Mouse (Mus musculus): ENCODE data around the gene Angptl2.

DNA sequence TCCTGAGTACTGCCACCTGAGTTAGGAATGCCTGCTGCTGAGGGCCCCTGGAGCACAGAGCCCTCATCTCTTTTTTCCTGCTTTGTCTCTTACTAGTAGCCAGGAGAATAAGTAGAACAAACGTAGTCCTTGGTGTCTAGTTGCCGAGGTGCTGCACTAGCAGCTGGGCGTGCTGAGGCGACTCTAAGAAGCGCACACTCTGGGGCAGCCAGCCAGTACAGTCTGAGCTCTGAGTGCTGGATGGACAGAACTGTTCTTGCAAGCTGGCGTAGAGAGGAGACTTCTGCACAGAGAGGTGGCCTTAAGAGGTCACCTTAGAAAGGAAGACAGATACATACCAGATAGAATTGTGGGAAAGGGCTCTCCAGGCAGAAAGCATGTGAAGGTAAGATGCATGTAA lies 4.4 kb downstream of the Angptl2 start:
- no peak for TF ChIP-seq CTCF (IDR thresholded peaks at IDR 0.05; ENCODE audit: borderline replicate concordance, insufficient read depth, low read depth, low read length)
- TF ChIP-seq POLR2A (IDR thresholded peaks at IDR 0.05; ENCODE audit: borderline replicate concordance, insufficient read depth, low read length) = no peak

All from cerebellum, adult 2 months (tissue).